Mouse (Mus musculus) heart, postnatal 0 days (tissue): Measurements from ENCODE around the gene Dnajb3.

Source experiments
- CTCF ChIP-seq: IDR thresholded peaks from 2 replicates; pipeline ENCODE4 v1.5.1; 2016; ENCODE audit warnings: antibody characterized with exemption, control low read depth, low read depth
- EP300 ChIP-seq: IDR thresholded peaks from 2 replicates; pipeline ENCODE4 v1.6.1; 2016; ENCODE audit warnings: antibody characterized with exemption, low read depth

DNA sequence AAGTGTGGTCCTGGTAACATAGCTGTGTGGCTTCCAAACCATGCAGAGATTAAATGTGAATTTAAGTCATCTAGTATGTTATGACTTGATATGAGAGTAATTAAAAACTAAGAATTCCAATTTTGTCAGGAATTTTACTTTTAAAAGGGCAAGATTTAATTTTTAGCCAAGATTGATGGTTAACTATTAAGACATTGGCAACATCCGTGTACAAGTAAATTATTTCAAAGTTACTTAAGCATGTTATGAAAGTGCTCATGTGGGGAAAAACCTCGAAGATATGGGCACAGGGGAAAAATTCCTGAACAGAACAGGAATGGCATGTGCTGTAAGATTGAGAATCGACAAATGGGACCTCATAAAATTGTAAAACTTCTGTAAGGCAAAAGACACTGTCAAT lies 8.1 kb downstream of the Dnajb3 start:
- no peak for TF ChIP-seq CTCF
- TF ChIP-seq EP300 = no peak
